Comparison of ENCODE assay signal across 18 mouse cellular contexts in genomic region chr8:70677451-70678080, GRCm38 (mm10). TPM values are rescaled to one million over a fixed set of nuclear protein-coding genes. Genes with fewer than 3 reads are reported as not detected.
DNase-seq lines count a peak whose midpoint lies in the region; ATAC-seq and TF ChIP-seq lines count a peak whose summit lies in the region.
"Had no signal": no experiment of that assay in that cellular context is flagged by ENCODE, and none has a peak within 500 bp of the region (broad histone marks: within the 10 kb centered on the region; RNA-seq: fewer than 3 reads in every experiment).

No protein-coding gene starts in this region.

- no peak for TF ChIP-seq POLR2A in kidney, adult 2 months (IDR thresholded peaks at IDR 0.05; ENCODE audit: low read depth, low read length)

- no peak for TF ChIP-seq CTCF in kidney, adult 2 months (conservative IDR thresholded peaks at IDR 0.05; ENCODE audit: insufficient read depth, insufficient read length, low read depth, low read length)

- ATAC-seq in midbrain, embryonic 14.5 days (ENCODE audit: low FRiP score, low TSS enrichment) = no peak
- ATAC-seq: forebrain, embryonic 15.5 days; intestine, embryonic 16.5 days had no signal

- H3K4me2 ChIP-seq in midbrain, embryonic 14.5 days (ENCODE audit: low read length) = no peak overlapping the region
- H3K4me2 ChIP-seq: embryonic facial prominence, embryonic 12.5 days; forebrain, embryonic 15.5 days; heart, embryonic 11.5 days had no signal

- H3K4me3 ChIP-seq in kidney, adult 2 months (ENCODE audit: insufficient read depth, low read depth, low read length) = no peak overlapping the region
- H3K4me3 ChIP-seq in midbrain, embryonic 14.5 days (replicated peaks; ENCODE audit: low read depth, low read length) = no peak overlapping the region
- H3K4me3 ChIP-seq: embryonic facial prominence, embryonic 12.5 days; forebrain, embryonic 15.5 days had no signal

- WGBS in kidney, adult 2 months = 63% methylated on average over 15 of the region's 15 CpGs
- 94% methylated on average over 15 of the region's 15 CpGs for WGBS in midbrain, embryonic 14.5 days

- H3K4me1 ChIP-seq in kidney, adult 2 months (ENCODE audit: control insufficient read depth, insufficient read depth, low read length) = peaks cover 46% of the 10 kb centered on the region
- H3K4me1 ChIP-seq in midbrain, embryonic 14.5 days (ENCODE audit: control insufficient read depth, insufficient read depth, low read length) = peaks cover 12% of the 10 kb centered on the region

- peak; percentile 25 for DNase-seq in cerebellum, adult 9-11 months
- DNase-seq in cerebellum, adult 8-10 months = no peak
- peak; percentile 41 for DNase-seq in A20 (ENCODE audit: low read depth, low spot score)
- DNase-seq in kidney, adult 2 months = peak; percentile 87
- peak; percentile 47 to 73 for DNase-seq in kidney, postnatal 4 days
- DNase-seq in midbrain, embryonic 14.5 days = no peak
- no peak for DNase-seq in urinary bladder, postnatal 25 days (ENCODE audit: low spot score)
- DNase-seq in cerebellum, postnatal 4 days (ENCODE audit: low spot score in 2 of 2) = no peak
- DNase-seq: adrenal gland, adult 8-10 months; cerebellum, postnatal 25 days; gastrocnemius, postnatal 10 days; lung, adult 2 months; right cerebral cortex, postnatal 25 days; thymus, postnatal 14 days had no signal

- H3K36me3 ChIP-seq in kidney, adult 2 months (ENCODE audit: control insufficient read depth, insufficient read depth, low read length) = no peaks in the 10 kb centered on the region
- H3K36me3 ChIP-seq in midbrain, embryonic 14.5 days (ENCODE audit: control insufficient read depth, insufficient read depth, low read length) = peaks cover 23% of the 10 kb centered on the region

- no peak overlapping the region for H3K9ac ChIP-seq in midbrain, embryonic 14.5 days (replicated peaks; ENCODE audit: low read length)
- H3K9ac ChIP-seq: embryonic facial prominence, embryonic 12.5 days; forebrain, embryonic 15.5 days had no signal

- H3K27me3 ChIP-seq in kidney, adult 2 months (replicated peaks; ENCODE audit: control insufficient read depth, insufficient read depth, low read length) = no peaks in the 10 kb centered on the region
- H3K27me3 ChIP-seq in midbrain, embryonic 14.5 days (ENCODE audit: control insufficient read depth, insufficient read depth, low read length) = no peaks in the 10 kb centered on the region
- H3K27me3 ChIP-seq: embryonic facial prominence, embryonic 12.5 days; forebrain, embryonic 15.5 days had no signal

- H3K9me3 ChIP-seq in midbrain, embryonic 14.5 days (ENCODE audit: control insufficient read depth, low read length) = no peaks in the 10 kb centered on the region
- H3K9me3 ChIP-seq: embryonic facial prominence, embryonic 12.5 days; forebrain, embryonic 15.5 days had no signal

- H3K27ac ChIP-seq in kidney, adult 2 months (ENCODE audit: insufficient read depth, low read depth, low read length) = peak overlapping the region; percentile 18; the same call in 1 of the 2 replicates
- H3K27ac ChIP-seq in midbrain, embryonic 14.5 days (replicated peaks; ENCODE audit: low read depth, low read length) = no peak overlapping the region
- H3K27ac ChIP-seq: embryonic facial prominence, embryonic 12.5 days; forebrain, embryonic 15.5 days had no signal

RNA-seq across cellular contexts. Expression of gene Lsm4, which starts 4.5 kb away (rescaled TPM):
- 106 and 120 TPM in 2 replicates for polyA plus RNA-seq in kidney, adult 2 months (2012; rRNA removed)
- polyA plus RNA-seq in midbrain, embryonic 14.5 days (2014; fragmentation: Nextera tagmentation; extraction: Ambion mirVana) = 175 and 201 TPM in 2 replicates

RNA-seq across cellular contexts. Expression of gene Pgpep1, which starts 17.4 kb away (rescaled TPM):
- 296 TPM in 2 replicates for polyA plus RNA-seq in kidney, adult 2 months (2012; rRNA removed)
- polyA plus RNA-seq in midbrain, embryonic 14.5 days (2014; fragmentation: Nextera tagmentation; extraction: Ambion mirVana) = 86.9 and 95.8 TPM in 2 replicates

RNA-seq across cellular contexts. Expression of gene Jund, which starts 21.2 kb away (rescaled TPM):
- polyA plus RNA-seq in kidney, adult 2 months (2012; rRNA removed) = 158 and 201 TPM in 2 replicates
- polyA plus RNA-seq in midbrain, embryonic 14.5 days (2014; fragmentation: Nextera tagmentation; extraction: Ambion mirVana) = 104 and 119 TPM in 2 replicates

RNA-seq across cellular contexts. Expression of gene Iqcn, which starts 25.7 kb away (rescaled TPM):
- polyA plus RNA-seq in kidney, adult 2 months (2012; rRNA removed) = 0.03 and 0.12 TPM in 2 replicates
- polyA plus RNA-seq in midbrain, embryonic 14.5 days (2014; fragmentation: Nextera tagmentation; extraction: Ambion mirVana) = 0.05 TPM in 2 replicates
- polyA plus RNA-seq: embryonic facial prominence, embryonic 12.5 days; heart, embryonic 11.5 days; intestine, embryonic 16.5 days; lung, adult 2 months had no signal

RNA-seq across cellular contexts. Expression of gene Gm3336, which starts 40.8 kb away (rescaled TPM):
- 0.61 and 0.99 TPM in 2 replicates for polyA plus RNA-seq in kidney, adult 2 months (2012; rRNA removed)
- not detected in 2 replicates for polyA plus RNA-seq in midbrain, embryonic 14.5 days (2014; fragmentation: Nextera tagmentation; extraction: Ambion mirVana)
- polyA plus RNA-seq: embryonic facial prominence, embryonic 12.5 days; forebrain, embryonic 15.5 days; heart, embryonic 11.5 days had no signal

Comparison
In these comparisons a context has a peak if more than half of its experiments do, and no peak if none do; other contexts are left out.
1. DNase-seq: peak in cerebellum, adult 9-11 months (single experiment), A20 (single experiment), kidney, adult 2 months (single experiment) and kidney, postnatal 4 days (2 of 2); none in cerebellum, adult 8-10 months (single experiment), midbrain, embryonic 14.5 days (single experiment), urinary bladder, postnatal 25 days (single experiment) and cerebellum, postnatal 4 days (0 of 2).